Mouse (Mus musculus) kidney, adult 2 months (tissue): ENCODE results near the gene Rubcnl. TPM values are rescaled to one million over a fixed set of nuclear protein-coding genes. Genes with fewer than 3 reads are reported as not detected.

Experiments used
- DNase-seq: peaks from one replicate; pipeline ENCODE4 v3.0.0; 2021
- H3K27ac ChIP-seq: fragments of 200-500 bp; 2 replicates; pipeline ENCODE4 v1.5.1; 2012; ENCODE audit warnings: low read depth, low read length, control low read depth, inconsistent platforms; ENCODE audit not compliant: insufficient read depth
- H3K27me3 ChIP-seq: fragments of 200-500 bp; replicated peaks from 2 replicates; pipeline ENCODE4 v1.6.1; 2012; ENCODE audit warnings: mild to moderate bottlenecking, moderate library complexity, low read length, inconsistent platforms; ENCODE audit not compliant: control insufficient read depth, insufficient read depth
- H3K36me3 ChIP-seq: fragments of 200-500 bp; 2 replicates; pipeline ENCODE4 v1.6.1; 2012; ENCODE audit warnings: mild to moderate bottlenecking, moderate library complexity, low read length, inconsistent platforms; ENCODE audit not compliant: control insufficient read depth, insufficient read depth
- H3K4me1 ChIP-seq: fragments of 200-500 bp; 2 replicates; pipeline ENCODE4 v1.6.1; 2011; ENCODE audit warnings: low read length; ENCODE audit not compliant: control insufficient read depth, insufficient read depth
- H3K4me3 ChIP-seq: fragments of 200-500 bp; 2 replicates; pipeline ENCODE4 v1.5.1; 2011; ENCODE audit warnings: mild to moderate bottlenecking, low read depth, low read length, control low read depth; ENCODE audit not compliant: insufficient read depth
- CTCF ChIP-seq: fragments of 200-500 bp; conservative IDR thresholded peaks from 2 replicates; pipeline ENCODE4 v1.5.1; 2011; ENCODE audit warnings: low read depth, mild to moderate bottlenecking, control low read depth, low read length, moderate library complexity, mixed read lengths; ENCODE audit not compliant: insufficient read depth, insufficient read length
- POLR2A ChIP-seq: fragments of 200-500 bp; IDR thresholded peaks from one replicate; pipeline ENCODE4 v1.6.1; 2011; ENCODE audit warnings: low read depth, low read length, control low read depth
- WGBS: fragments of 180-500 bp; shearing (Covaris S2); methylation state at CpG from one replicate; pipeline ENCODE4 v1.1.7; 2018; 5-methylcytosine and 5-hydroxymethylcytosine counted together
- polyA plus RNA-seq: library from polyadenylated mRNA; depleted of rRNA; stranded (reverse); fragments of >200 nt; gene quantifications from 2 replicates; pipeline ENCODE4 v1.2.3, GENCODE M21; 2012; rRNA removed

The Rubcnl gene
- polyA plus RNA-seq, 1 experiment, result 1.2 TPM

GRCm38 (mm10) chr14:75069356-75069979 is 53.6 kb downstream of the Rubcnl start:
- Histone ChIP-seq H3K27me3 (no peaks in the 10 kb centered on the region), H3K36me3 (no peaks in the 10 kb centered on the region), H3K27ac (no peak overlapping the region), H3K4me3 (no peak overlapping the region), H3K4me1 (no peaks in the 10 kb centered on the region)
- WGBS, result 69% methylated on average over 7 of the region's 7 CpGs
- no peak for DNase-seq
- TF ChIP-seq POLR2A, result no peak
- no peak for TF ChIP-seq CTCF

- H3K27ac ChIP-seq, result no peak overlapping the region
- DNase-seq, result no peak
- no peaks in the 10 kb centered on the region for H3K36me3 ChIP-seq
- H3K4me3 ChIP-seq, result no peak overlapping the region
- no peak for TF ChIP-seq CTCF
- TF ChIP-seq POLR2A, result no peak
- no peaks in the 10 kb centered on the region for H3K27me3 ChIP-seq
- WGBS, result 88% methylated on average over 15 of the region's 15 CpGs
- H3K4me1 ChIP-seq, result no peaks in the 10 kb centered on the region
These were observed 55.3 kb downstream of the Rubcnl start for GRCm38 (mm10) chr14:75071091-75071490.

- H3K4me1 ChIP-seq, result no peaks in the 10 kb centered on the region
- 78% methylated on average over 10 of the region's 10 CpGs for WGBS
- no peak for TF ChIP-seq CTCF
- no peak for TF ChIP-seq POLR2A
- no peak for DNase-seq
- H3K27me3 ChIP-seq, result no peaks in the 10 kb centered on the region
- no peak overlapping the region for H3K27ac ChIP-seq
- no peak overlapping the region for H3K4me3 ChIP-seq
- H3K36me3 ChIP-seq, result no peaks in the 10 kb centered on the region
These were observed 59.7 kb downstream of the Rubcnl start for GRCm38 (mm10) chr14:75075299-75076180.

- Histone ChIP-seq H3K4me1 (no peaks in the 10 kb centered on the region), H3K27ac (no peak overlapping the region), H3K4me3 (no peak overlapping the region), H3K27me3 (no peaks in the 10 kb centered on the region), H3K36me3 (no peaks in the 10 kb centered on the region)
- no peak for DNase-seq
- 66% methylated on average over 6 of the region's 6 CpGs for WGBS
- TF ChIP-seq CTCF (no peak), POLR2A (no peak)
These were observed 62.1 kb downstream of the Rubcnl start for GRCm38 (mm10) chr14:75077946-75078345.

Other genes with a start within 250 kb of the Rubcnl start
- 8.2 and 8.4 TPM in 2 replicates for gene Lrch1, start 68.2 kb upstream of the Rubcnl start, polyA plus RNA-seq
- gene Lrrc63, start 114.9 kb downstream of the Rubcnl start, polyA plus RNA-seq, result not detected in 2 replicates
- 7.3 and 13.7 TPM in 2 replicates for gene Lcp1, start 115.1 kb downstream of the Rubcnl start, polyA plus RNA-seq
- gene Cpb2, start 226.3 kb downstream of the Rubcnl start, polyA plus RNA-seq, result 2.0 and 2.6 TPM in 2 replicates